Mouse (Mus musculus) layer of hippocampus, adult 18-20 months (tissue): ENCODE measurements around the gene Pip5k1b. TPM values are rescaled to one million over a fixed set of nuclear protein-coding genes. Genes with fewer than 3 reads are reported as not detected.

Source experiments
- DNase-seq, 2 experiments: peaks; one replicate each; pipeline ENCODE4 v3.0.0; 2022; ENCODE audit warnings: low spot score in 2 of 2
- total RNA-seq, 2 experiments: library from RNA; stranded (reverse); gene quantifications; 2 replicates each; pipeline ENCODE4 v1.2.3; 2021

Gene Pip5k1b
- total RNA-seq, 2 experiments from 2014 or later: 70.0 to 70.8 TPM

DNA sequence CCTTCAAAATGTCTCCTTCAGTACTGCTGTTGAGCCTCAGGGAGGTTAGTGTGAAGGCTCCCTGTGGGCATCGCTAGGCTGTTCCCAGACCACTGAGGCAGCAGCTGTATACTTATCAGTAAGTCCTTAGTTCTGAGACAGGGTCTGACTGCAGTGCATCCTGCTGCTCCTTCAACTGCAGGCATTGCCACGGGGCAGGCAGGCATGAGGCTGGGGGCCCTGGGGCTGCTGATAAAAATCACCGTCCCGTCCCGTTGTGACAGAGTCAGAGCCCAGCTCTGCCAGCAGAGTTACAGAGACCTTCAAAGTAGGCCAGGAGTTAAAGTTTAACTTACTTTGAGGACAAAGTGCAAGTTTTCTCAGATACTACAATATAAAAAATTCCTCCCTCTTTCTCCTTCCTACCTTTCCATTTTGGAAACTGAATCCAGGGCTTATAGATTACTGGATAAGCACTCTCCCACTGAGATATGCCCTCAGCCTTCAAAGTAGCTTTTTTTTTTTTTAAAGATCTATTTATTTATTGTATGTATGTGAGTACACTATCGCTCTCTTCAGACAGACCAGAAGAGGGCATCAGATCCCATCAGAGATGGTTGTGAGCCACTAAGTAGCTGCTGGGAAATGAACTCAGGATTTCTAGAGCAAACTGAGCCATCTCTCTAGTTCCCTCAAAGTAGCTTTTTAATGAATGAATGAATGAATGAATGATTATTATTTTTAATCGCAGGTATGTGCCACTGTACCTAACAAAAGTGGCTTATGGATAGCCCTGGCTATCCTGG is 289.4 kb downstream of the Pip5k1b start:
- no peak for DNase-seq

DNA sequence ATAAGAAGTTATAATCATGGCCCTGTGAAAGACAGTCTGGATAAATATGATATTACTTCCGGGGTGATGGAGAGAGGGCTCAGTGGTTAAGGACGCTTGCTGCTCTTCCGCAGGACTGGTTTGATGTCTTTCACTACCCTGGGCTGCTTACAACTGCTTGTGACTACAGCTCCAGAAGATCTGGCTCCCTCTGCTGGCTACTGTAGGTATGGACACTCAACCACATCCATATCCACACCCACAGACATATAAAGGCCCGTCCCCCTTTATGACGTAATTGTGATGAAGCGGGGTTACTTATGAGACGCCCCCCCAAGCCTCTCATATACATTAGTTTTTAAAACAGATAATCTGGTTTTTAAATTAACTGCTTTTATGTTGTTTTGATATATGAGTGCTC is 290.7 kb downstream of the Pip5k1b start:
- DNase-seq: peak; percentile 61 to 92

DNA sequence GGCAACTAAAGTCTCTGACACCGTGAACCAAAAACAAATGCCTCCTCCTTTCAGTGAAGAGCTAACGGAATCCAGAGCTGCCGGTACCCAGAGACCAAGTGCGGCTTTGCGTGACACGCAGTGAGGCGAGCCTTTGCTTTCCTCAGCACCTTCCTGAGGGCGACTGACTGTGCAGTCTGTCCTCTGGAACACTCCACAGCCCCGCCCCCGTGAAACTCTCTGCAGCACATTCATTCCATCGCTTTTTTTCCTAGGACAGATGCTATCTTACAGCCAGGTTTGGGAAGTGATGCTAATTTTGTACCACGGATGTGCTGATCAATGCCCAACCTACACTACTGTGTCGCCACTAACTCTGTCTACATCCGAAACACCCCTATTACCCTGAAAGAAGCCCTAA is 292.9 kb downstream of the Pip5k1b start:
- no peak for DNase-seq

DNA sequence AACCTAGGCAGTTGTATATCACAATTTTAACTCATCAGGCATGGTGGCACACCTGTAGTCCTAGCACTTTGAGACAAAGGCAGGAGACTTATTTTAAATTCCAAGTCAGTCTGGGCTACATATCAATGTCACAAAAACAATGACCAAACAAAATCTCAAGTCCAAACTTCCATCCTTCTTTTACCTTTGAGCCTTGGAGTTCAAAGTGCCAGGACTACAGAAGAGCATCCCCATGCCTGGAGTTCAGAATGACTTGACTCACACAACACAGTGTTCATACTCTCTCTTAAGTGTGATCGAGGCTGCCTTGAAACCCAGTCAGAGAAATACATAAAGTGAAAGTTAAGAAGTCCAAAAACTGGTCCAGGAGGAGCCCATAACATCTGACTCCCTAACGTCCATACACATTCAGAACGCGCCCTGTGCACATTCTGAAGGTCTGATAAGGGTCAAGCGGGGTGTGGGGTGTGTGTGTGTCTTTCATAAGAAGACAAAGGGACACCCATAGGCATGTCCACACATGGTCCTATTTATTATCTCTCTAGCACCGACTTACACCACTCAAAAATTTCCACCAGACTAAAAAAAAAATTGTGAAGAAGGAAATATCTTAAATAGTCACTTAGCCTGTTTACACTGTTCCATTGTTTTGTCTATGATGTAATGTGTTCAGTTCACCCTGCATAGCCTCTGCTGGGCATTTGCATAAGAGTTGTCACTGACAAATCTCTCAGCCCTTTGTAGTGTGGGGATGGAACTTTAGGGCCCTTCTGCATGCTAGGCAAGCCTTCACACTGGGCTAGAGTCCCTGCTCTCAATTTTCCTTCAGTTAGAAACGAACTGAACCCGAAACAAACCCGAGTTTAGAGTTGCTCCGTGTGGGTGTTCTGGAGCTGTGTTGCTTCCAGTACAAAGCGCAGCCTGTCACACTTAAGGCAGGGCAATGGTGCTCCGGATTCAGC is 296.0 kb downstream of the Pip5k1b start:
- no peak for DNase-seq

DNA sequence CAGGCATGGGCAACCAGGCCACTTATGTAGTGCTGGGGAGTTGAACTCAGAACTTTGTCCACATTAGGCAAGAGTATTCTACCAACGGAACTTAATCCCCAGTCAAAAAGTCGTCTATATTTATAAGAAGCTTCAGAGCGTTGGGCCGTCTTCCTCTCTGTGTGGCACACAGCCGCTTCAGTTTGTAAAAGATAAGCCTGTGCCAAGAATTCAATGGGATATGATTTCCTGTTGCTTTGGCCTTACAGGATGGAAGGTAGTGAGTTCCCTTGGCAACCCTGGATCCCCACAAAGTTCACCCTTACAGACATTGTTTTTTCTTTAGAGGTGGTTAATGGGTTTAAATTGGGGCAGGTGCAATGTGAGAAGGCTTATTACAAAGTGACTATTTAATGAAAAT is 297.3 kb downstream of the Pip5k1b start:
- no peak for DNase-seq

DNA sequence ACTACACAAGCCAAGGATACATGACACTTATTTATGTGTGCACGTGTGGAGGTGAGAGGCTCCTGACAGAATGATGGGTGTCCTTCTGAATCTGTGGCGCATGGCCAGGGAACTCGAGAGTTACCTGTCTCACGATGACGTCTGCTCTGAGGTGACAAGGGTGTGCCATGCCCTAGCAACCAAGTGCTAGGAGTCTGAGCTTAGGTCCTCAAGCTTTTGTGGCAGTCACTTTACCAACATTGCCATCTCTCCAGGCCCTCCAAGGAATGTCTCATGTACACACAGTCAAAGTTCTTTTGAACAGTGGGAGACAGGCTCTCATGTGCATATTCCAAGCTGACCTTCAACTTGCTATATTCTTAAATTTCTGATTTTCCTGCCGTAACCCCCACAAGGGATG is 297.7 kb downstream of the Pip5k1b start:
- no peak for DNase-seq

DNA sequence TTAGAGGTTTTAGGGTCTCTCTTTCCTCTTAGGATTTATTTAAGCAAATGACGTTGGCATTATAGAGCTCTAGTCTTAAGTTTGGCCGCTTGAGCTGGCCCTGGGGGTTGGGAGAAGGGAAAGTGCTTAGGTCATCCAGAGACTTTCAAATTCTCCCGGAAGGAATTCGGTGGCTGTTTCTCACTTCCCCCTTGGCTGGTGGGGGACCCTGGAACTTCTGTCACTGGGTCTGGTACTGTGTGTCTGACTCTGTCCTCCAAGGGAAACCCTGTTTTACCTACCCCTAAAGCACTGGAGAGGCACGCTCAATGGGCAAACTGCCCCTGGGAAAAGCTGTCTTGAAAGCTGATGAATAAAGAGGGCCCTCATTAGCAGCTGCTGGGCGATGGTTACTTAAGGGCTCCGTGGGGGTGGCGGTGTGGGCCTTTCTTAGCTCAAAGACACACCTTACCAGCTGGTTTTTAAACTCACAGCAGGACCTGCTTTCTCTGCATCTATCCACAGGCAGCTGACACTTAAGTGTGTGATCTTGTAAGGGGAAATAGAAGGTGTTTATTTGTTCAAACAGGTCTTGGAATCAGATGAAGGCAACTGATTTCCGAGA is 301.9 kb downstream of the Pip5k1b start:
- no peak for DNase-seq

DNA sequence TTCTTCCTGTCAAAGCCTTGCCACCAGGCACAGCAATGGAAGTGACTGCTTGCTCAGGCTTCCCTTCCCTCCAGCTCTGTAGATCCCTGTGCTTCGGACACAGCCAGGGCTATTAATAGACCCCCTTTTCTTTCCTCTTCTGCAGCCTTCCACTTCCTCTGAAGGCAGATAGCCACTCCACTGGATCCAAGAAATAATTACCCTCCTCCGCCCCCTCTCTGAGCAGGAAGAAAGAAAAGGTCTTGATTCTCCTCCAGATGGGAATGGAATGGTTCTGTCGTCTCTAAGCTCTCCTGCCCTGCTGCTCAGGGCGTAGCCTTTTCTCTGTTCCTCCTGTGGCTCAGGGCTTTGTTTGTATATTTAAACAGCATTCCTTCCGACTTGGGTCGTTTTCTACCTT is 303.8 kb downstream of the Pip5k1b start:
- DNase-seq: no peak

Other genes with a start within 250 kb of the Pip5k1b start
- gene Fam122a, start 78.5 kb downstream of the Pip5k1b start, total RNA-seq: 10 to 100 TPM; 27.2 to 28.9 TPM
- gene Tmem252, start 118.1 kb upstream of the Pip5k1b start, total RNA-seq: under 1 TPM; 0.10 to 0.36 TPM